Mouse (Mus musculus) kidney, postnatal 36 days (tissue): ENCODE data around the gene Zfp282.
A peak's percentile ranks its signal among the peaks of the same experiment; 100 is the strongest.
"Not testable (repeated sequence)": the region's sequence is repeated elsewhere in the genome, so short reads cannot be mapped to it uniquely, and the experiment has no call there.

Experiments used
- DNase-seq, 2 experiments: peaks; one replicate each; pipeline ENCODE4 v3.0.0; 2021 to 2022; ENCODE audit warnings: mixed read lengths in 2 of 2

The Zfp282 gene

DNA sequence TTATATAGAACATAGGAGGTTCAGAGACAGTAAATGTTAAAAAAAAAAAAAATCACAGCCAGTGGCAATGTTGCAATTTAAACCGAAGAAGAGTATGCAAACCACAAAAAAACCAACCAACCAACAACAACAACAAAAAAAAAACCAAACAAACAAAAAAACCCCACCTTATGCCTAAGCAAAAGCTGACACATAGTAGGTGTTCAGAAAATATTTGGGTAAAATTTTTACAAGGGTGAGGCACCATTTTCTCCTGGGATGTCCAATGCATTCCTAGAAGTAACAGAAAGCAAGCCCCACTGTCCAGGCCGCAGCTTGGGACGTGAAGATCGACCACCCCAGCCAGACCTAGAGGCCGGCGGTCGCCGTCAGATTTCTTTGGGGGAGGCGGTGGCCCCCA lies at the start of gene Zfp282:
Zfp282 (plus strand) TSS at position 147 of the 400 bp plus-strand sequence.
- DNase-seq = no peak

DNA sequence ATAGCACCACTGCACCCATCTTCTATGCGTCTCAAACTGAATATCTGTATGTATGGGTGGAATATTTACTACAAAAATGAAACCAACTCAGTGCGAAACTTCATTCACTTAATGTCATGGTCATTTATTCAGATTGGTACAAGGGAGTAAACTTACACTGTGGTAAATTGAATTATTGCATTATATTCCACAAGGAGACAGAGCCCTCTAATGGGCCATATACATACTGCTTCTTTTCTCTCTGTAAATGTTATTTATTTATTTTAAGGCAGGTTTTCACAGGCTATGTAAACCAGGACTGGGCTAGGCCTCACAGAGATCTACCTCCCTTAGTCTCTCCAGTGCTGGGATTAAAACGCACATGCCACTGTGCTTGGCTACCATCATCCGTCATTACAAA lies 49.5 kb upstream of the Zfp282 start:
- no peak for DNase-seq

DNA sequence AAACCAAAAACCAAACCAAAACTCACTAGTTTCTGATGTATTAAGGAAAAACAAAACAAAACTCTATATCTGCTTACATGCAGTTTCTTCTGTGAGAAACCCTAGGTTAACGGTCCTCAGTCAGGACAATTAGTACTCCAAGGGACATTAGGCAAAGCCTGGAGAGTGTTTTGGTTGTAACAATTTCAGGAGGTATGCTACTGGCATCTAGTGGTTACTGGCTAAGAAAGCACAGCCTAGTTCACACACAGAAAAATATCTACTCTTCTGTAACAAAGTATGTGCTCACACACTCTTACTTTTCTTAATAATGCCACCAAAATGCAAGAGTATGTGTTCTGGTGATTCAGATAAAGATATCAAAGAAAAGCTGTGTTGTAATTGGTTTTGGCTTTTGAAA lies 48.1 kb upstream of the Zfp282 start:
- DNase-seq = peak in 1 of 2 experiments; percentile 37

DNA sequence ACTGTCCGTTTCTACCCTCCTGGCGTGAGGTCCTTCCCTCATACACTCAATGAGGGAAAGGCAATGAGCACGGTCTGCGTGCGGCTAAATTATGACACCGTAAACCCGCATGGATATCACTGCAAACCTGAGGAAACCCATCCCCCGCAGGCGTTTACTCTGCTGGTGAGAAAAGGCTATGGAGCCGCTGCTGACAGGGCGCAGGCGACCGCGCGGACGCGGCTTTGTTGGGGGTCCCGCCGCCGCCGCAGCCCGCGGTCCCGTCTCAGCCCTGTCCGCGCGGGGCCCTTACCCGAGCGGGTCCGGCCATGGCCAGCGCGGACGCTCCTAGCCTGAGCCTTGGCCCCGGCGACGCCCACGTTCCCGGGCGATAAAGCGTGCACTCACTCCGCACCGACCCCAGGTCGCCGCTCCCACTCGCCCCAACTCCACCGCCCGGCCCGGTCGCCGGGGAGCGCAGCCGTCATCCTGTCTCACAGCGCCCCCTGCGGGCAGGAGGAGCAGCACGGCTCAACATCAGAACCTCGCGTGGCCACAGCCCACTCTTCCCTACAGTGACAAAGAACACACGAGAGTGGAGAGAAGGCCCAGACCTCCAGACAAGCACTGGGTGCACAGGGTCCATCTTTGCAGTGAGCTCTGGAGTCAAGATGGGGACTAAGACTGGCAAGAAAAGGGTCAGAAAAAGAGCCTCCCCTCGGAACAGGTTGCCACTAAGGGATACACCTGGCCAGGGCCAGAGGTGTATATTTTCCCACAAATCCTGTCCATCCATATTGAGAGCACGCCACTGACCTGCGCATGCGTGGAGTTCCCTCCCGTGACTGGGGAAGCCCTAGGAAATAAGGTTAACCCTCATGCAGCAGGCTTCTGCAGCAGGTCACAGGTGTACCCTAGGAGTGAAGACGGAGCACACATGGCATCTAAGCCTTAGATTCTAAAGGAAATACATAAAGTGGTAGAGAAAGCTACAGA lies 46.6 kb upstream of the Zfp282 start, which contains the start of gene Zfp786:
Zfp786 (minus strand) TSS at position 764 of the 975 bp plus-strand sequence.
- peak; percentile 93 to 98 for DNase-seq

DNA sequence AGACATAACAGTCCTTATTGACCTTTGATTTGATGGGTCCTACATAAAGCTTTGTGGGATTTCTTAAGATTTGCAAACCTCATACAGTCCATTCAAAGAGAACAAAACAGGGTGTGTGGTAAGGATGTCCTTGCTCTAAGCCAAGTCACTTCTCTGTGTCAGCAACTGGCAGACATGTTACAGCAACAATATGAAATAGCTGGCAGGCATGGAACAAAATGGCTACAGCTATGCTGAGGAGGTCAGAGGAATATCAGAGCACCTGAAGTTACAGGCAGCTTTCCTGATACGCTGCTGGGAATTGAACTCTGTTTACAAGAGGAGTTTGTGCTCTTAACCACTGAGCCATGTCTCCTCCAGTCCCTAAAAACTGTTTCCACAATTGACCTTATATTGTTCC lies 44.8 kb upstream of the Zfp282 start:
- DNase-seq = no peak

DNA sequence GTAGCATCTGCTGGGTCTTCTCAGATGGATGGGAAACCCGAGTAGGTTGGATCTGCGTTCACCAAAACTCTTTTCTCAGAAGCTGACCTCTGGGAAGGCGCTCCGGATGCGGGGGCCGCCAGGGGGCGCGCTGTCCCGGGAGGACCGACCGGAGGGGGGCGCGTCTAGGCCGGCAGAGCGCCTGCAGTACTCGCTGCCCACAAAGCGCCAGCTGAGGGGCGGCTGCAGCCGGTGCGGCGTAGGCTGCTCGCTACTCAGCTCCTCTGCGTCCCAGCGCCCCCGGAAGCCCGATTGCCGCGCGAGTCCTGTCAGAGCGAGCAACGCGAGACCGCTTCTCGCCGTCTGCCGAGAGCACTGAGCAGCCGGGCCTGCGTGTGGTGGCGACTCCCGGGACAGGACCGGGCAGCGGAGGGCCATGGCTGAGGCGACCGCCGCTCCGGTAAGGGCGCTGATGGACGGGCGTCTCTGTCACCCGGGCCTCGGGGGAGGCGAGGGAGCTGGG lies 41.5 kb upstream of the Zfp282 start, which contains the start of gene Zfp398:
Zfp398 (plus strand) TSS at position 180 of the 502 bp plus-strand sequence.
- DNase-seq = peak; percentile 95 to 98

DNA sequence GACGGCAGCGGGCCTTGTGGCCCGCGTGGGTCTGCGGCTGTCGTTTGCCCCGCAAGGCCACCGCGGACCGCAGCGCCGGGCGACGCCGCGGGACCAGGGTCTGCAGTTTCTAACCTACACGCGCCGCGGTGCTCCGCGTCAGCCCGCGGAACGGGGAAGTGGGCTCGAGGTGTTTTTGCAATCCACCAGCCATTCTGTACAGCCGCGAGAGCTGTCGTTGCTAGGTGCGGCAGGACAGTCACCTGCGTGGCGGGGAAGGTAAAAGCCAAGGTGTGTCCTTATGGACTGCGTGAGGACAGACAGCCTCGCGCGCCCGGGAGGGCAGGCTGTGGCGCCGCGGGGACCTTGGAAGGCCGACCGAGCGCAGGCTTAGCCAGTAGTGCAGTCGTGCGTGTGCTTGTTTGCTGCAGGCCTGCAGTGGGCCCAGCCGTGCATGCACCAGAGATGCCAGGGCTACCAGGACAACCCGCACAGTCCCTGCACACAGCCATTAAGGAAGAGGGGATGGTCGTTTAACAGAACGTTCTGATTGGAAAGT lies 41.0 kb upstream of the Zfp282 start:
- peak; percentile 58 to 75 for DNase-seq

DNA sequence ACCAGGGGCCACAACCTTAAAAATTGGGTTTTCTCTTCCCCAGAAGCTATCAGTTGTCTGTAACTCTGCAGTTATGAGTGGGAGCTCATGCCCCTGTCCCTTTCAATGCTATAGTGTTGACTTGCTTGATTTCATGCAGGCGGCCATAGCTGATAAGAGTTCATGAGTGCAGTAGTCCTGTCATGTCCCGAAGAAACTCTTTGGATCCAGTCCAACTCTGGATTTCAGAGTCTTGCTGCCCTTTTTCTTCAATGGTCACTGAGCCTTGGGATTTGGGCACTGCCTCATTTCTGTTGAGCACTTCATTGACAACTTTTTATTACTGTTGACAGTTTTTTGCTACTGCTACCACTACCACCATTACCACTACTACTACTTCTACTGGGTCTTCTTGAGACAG lies 39.4 kb upstream of the Zfp282 start:
- no peak for DNase-seq

DNA sequence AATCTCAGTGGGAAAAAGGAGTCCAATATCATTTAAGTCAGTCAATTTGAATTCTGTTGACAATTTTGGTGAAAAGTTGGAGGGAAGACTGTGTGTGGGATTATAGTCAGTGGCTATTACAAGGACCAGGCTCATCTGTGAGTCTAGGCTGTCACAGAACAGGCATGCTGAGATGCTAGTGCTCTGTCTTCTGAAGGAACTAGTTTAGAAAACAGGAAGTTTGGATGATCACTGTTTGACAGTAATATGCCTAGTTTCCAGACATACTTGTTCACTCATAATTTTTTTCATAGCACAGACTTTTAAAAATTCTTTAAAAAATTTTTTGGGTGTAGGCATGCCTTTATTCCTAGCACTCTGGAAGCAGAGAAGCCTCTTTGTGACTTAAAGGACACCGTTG lies 35.9 kb upstream of the Zfp282 start:
- no peak for DNase-seq

DNA sequence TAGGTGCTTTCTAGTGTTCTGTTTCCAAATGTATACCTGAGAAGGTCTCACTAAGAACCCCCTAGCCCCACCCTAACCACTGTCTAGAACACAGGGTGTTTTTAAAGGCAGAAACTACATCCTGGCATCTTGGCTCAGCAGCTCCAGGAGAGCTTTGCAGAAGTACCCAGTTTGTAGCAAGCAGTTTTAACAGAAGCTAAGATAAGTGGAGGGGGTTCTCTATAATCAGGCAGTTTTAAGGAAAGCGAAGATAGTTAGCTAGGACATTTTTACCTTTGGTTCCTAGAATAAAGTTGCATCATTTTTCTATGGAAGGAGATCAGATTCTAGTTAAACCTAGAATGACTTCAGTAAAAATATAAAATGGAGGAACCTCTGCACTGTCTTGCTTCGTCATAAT lies 35.2 kb upstream of the Zfp282 start:
- DNase-seq = no peak

DNA sequence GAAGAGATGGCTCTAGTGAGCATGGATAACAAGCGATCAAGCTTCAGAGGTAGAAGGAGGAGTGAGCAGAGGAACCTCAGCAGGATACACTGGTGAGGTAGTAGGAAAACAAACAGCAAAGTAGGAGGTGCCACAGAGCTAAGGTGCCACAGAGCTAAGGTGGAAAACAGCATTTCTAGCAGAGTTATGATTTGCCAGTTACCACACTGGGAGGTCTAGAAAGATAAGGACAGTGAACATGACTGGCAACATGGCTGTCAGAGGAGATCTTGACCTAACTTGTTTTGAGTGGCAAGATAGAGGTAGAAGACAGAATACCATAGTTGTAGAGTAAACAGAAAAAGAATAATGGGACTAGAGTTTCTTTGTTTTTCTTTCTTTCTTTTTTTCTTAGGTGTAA lies 34.7 kb upstream of the Zfp282 start:
- DNase-seq = no peak

DNA sequence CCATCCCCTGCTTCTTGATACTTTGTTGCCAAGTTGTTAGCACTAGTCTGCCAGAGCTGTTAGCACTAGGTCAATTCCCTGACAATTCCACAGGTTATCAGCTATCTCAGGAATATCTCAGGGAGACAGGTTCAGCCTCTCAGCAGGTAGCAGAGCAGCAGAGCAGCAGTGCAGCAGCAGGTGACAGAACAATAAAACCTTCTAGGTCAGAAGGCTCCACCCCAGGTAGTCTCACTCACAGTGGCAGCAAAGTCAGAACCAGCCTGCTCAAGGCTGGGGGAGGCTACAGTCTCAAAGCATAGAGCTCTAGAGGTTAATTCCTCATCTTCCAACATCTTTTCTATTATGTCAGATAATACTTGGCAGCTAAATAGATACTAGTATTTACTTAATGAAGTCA lies 31.2 kb upstream of the Zfp282 start:
- DNase-seq = no peak

DNA sequence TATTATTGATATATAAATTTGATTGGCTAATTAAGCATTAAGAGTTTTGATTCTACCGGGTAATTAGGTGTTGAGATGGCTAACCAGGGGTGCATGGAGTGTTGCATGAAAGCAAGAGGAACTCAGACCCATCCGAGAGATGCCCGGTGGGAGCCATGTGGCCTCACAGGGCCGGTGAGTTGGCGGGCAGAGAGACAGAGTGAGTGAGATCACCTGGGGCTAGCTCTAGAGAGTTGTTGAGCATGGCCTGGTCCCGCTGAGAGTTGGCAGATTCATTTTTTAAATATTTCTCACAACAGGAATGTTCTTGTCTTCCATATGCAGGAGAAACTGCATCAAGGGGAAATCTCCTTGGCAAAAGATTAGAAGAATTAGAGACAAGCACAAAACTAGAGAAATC lies 19.8 kb upstream of the Zfp282 start:
- no peak for DNase-seq

DNA sequence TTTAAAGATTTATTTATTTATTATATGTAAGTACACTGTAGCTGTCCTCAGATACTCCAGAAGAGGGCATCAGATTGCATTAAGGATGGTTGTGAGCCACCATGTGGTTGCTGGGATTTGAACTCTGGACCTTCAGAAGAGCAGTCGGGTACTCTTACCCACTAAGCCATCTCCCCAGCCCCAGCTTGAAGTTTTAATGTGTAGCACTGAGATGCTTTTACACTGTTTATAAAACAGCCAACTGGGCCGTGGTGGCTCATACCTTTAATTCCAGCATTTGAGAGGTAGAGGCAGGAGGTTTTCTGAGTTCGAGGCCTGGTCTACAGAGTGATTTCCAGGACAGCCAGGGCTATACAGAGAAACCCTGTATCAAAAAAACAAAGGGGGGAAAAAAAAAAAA lies 19.3 kb upstream of the Zfp282 start:
- not testable (repeated sequence) for DNase-seq

DNA sequence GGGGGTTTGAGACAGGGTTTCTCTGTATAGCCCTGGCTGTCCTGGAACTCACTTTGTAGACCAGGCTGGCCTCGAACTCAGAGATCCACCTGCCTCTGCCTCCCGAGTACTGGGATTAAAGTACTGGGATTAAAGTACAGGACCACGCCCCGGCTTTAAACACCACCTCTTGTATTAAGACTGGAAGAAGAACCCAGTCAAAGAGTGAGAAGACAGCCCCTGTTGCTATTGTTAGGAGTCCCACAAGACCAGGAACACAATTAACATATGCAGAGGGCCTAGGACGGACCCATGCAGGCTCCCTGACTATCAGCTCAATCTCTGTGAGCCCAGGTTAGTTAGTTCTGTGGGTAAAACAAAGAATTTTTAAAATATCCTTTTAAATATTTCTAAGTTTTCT lies 4.7 kb upstream of the Zfp282 start:
- no peak for DNase-seq

DNA sequence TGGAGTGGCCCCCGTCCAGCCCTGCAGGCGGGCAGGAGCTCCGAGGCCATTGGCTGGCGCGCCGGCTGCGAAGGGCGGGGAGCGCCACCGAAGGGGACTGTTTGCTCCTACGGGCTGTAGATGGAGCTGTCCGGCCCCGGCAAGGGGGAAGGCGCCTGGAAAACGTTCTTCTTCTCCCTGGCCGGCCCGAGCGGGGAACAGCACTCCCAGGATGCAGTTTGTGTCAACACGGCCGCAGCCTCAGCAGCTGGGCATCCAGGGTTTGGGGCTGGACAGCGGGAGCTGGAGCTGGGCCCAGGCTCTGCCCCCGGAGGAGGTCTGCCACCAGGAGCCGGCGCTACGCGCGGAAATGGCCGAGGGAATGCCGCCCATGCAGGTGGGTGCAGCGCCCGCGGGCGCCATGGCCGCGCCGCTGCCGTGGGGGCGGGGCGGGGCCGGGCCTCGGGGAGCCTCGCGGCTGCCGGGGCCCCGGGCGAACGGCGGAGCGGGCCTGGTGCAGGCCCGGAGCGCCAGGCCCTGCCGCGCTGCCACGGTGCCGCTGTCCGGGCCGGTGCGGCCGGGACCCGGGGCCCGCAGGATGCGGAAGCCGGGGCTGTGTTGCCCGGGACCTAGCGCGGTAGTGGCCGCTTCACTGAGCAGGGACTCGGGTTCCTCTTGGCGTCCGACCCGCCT lies 593 bp downstream of the Zfp282 start:
- peak; percentile 93 for DNase-seq

DNA sequence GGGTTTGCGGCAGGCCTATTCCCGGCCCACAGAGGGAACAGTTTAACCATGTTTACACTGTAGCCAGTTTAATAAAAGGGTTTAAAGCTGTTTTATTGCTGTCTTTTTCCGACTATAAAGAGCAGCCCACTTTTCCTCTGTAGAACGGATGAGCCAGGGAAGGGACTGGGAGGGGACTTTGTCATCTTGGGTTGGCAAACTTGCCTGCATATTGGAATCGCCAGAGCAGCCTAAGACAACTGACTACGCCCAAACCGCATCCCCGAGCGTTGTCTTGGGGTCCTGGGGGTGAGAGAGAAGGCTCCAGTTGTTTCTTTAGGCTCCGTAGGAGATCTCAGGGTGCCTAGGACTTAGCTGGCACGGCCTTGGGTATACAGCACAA lies 1.1 kb downstream of the Zfp282 start:
- DNase-seq = peak in 1 of 2 experiments; percentile 23

DNA sequence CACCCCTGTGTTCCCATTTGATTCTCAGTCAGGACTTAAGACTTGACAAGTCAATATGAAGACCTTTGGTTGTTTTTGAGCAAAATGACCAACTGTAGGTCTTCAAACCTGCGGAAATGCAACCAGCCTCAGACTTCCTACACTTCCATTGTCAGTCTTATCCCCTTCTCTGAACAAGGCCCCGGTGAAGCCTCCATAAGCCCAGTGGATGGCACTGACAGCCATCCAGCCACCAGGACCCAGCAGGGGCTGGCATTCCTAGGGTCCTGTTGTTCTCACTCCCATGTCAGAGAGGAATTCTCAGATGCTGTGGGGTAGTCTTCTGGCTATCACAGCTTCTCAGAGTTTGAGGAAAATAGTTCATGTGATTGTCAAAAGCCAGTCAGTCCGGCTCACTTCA lies 1.6 kb downstream of the Zfp282 start:
- no peak for DNase-seq

DNA sequence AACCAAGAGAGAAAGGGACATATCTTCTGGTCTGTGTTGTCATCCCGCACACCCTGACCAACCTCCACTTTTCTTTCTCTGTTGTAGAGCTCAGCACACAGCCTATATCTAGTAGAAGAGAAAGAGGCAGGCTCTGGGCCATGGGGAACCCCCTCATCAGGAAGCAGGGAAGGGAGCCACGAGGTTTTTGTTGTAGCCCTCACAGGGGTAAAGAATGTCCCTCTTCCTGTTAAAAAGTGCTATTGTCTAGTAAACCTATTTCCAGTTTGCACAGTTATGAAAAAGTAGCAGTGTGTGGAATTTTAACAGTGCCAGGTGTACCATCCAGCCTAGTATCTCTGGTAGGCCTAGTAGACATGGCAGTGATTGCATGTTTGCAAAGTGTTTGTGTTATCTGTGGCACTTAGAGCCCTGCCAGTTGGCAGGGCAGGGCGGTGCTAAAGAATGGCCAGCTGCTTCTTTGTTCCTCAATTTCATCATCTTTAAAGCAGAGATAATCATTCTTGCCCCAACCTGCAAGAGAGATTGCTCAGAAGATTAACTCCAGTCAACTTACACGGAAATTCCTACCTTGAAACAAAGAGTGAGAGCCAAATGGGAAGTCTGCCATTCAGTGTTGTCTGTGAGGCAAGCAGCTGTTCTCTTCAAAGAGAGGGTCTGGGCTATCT lies 2.2 kb downstream of the Zfp282 start:
- DNase-seq = no peak

DNA sequence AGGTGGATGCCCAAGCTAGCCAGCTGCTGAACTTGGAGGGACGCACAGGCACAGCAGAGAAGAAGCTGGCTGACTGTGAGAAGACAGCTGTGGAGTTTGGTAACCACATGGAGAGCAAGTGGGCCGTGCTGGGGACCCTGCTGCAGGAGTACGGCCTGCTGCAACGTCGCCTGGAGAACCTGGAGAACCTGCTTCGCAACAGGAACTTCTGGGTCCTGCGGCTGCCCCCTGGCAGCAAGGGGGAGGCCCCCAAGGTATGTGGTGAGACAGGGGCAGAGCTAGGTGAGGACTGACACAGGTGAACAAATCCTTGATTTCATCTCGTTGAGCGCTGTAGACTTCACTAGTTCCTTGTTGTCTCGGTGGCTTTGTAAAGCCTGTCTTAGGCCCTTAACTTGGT lies 3.2 kb downstream of the Zfp282 start:
- DNase-seq = no peak

DNA sequence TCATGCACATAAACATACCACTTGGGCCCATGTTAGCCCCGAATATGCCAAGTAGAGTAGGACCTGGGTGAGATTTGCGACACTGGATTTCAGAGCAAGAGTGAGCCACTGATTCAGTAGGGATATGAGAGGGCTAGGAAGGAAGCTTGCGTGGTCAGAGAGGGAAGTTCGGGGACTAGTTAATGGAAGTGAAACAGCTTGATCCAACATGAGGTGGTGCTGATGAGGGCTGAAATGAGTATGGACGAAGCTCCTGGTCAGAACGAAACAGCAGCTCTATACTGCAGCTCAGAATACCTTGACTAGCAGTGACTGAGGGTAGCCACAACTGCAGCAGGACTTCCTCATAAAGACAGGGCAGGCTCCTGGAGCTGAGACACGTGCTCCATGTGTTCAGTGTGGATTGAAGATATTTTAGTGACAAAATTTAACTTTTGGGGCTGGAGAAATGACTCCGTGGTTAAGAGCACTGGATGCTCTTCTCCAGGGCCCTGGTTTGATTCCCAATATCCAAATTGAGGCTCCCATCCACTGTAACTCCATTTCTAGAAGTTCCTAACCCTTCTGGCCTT lies 11.9 kb downstream of the Zfp282 start:
- DNase-seq = no peak

DNA sequence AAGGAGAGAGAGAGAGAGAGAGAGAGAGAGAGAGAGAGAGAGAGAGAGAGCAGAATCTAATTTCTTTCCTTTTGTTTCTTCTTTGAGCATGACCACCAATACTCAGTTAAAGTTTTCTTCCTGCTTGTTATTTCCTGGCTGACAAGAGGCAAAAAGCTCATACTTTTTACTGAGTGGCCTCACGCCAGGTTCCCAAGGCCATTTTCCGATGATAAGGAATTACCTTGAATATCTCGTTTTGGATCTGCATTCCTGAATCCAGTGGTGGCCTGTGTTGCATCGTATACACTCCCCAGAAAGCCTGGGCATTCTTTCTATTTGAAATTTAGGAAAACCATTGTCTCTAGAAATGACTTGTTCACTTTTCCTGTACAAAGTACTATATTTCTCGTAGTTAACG lies 22.4 kb downstream of the Zfp282 start:
- DNase-seq = no peak

DNA sequence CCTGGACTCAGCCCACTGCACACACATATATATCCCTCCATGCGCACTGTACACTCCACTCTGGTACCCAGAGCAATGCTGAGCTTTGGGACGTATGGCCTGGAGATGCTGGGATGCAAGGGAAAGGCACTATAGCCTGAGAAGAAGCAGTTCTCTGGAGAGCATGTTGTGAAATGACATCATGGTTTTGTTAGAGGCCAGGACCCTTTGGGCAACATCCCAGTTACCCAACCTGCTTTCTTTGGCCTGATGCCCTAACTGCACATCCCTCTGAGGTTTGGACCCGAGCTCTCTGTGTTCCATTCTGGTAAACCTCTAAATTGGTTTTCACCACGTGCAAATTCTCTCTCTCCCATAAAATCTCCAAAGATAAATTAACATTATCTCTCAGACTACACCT lies 26.6 kb downstream of the Zfp282 start:
- no peak for DNase-seq
